ENCODE assay signal across 30 mouse cellular contexts in the genomic region with DNA sequence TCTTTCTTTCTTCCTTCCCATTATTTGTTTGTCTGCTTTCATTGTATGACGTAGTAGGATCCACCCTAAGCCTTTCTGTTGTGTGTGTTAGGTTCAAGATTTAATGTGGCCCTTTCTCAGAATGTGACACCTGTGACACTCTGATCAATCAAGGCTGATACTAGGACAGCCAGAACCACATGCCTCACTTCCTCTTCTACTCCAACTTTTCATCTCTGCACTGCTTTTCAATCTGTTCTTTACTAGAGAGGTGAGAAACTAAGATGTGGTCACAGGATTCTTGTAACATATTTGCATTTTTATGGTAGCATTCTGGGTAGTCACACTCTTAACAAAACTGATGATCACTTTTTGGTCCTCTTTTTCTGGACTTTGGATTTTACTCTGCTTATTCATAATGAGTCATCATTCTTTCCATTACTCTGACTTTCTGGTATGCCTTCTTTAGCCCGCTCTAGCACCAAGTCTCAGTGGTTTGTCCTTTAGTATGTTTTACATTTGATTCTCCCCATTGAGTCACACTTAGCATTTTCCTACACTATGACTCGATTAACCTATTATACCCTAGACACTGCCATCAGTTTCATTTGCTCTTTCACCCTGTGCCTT.
DNase-seq lines count a peak whose midpoint lies in the region; ATAC-seq and TF ChIP-seq lines count a peak whose summit lies in the region.
"Had no signal": no experiment of that assay in that cellular context is flagged by ENCODE, and none has a peak within 500 bp of the region (broad histone marks: within the 10 kb centered on the region; RNA-seq: fewer than 3 reads in every experiment).

No protein-coding gene starts in this region.

- no peaks in the 10 kb centered on the region for H3K4me1 ChIP-seq in kidney, embryonic 16.5 days (ENCODE audit: insufficient read depth, low read length)
- peaks cover 14 to 54% of the 10 kb centered on the region in 2 experiments for H3K4me1 ChIP-seq in CH12.LX (ENCODE audit: control insufficient read depth in 1 of 2, insufficient read depth in 2 of 2)
- H3K4me1 ChIP-seq in embryonic fibroblast, embryonic 13.5 days (ENCODE audit: control insufficient read depth, insufficient read depth, low read length): peaks cover 10% of the 10 kb centered on the region
- H3K4me1 ChIP-seq: forebrain, embryonic 10.5 days; hindbrain, embryonic 13.5 days; liver, embryonic 12.5 days; midbrain, embryonic 13.5 days; neural tube, embryonic 15.5 days had no signal

- H3K9ac ChIP-seq in kidney, embryonic 16.5 days (replicated peaks; ENCODE audit: low read length): no peak overlapping the region
- H3K9ac ChIP-seq in CH12.LX (ENCODE audit: insufficient read depth, low read depth): peak overlapping the region; percentile 66
- H3K9ac ChIP-seq: heart, embryonic 12.5 days; hindbrain, embryonic 13.5 days; liver, embryonic 12.5 days; liver, postnatal 0 days; midbrain, embryonic 13.5 days; neural tube, embryonic 15.5 days had no signal

- H3K79me2 ChIP-seq in CH12.LX (replicated peaks; ENCODE audit: control insufficient read depth, extremely low read depth, insufficient read depth, poor library complexity, severe bottlenecking): no peaks in the 10 kb centered on the region

- H3K36me3 ChIP-seq in kidney, embryonic 16.5 days (ENCODE audit: insufficient read depth, low read length): peaks cover 18% of the 10 kb centered on the region
- peaks cover 26 to 38% of the 10 kb centered on the region in 2 experiments for H3K36me3 ChIP-seq in CH12.LX (replicated peaks in 1 of 2; ENCODE audit: control insufficient read depth in 1 of 2, insufficient read depth in 1 of 2, low read length in 1 of 2)
- H3K36me3 ChIP-seq in splenic B cell, adult 2 months (ENCODE audit: control insufficient read depth, insufficient read depth, low read length, poor library complexity, severe bottlenecking): no peaks in the 10 kb centered on the region
- H3K36me3 ChIP-seq: forebrain, embryonic 10.5 days; hindbrain, embryonic 13.5 days; liver, embryonic 12.5 days; midbrain, embryonic 13.5 days had no signal

- in situ Hi-C loops in CH12.LX (cut with MboI; ENCODE audit: low pct_ligation_motif_present, low pct_unique_long_range_greater_than_20kb, low sequenced_read_pairs): no loop called here

- no peak overlapping the region for H3K4me3 ChIP-seq in kidney, embryonic 16.5 days (ENCODE audit: low read length)
- no peak overlapping the region for H3K4me3 ChIP-seq in CH12.LX (replicated peaks in 1 of 3; ENCODE audit: low read depth in 2 of 3, low read length in 2 of 3, poor library complexity in 1 of 3)
- no peak overlapping the region for H3K4me3 ChIP-seq in embryonic fibroblast, embryonic 13.5 days (ENCODE audit: insufficient read depth, low read length)
- H3K4me3 ChIP-seq: forebrain, embryonic 10.5 days; gastrocnemius, adult 2 months; heart, embryonic 12.5 days; hindbrain, embryonic 13.5 days; liver, embryonic 12.5 days; midbrain, embryonic 13.5 days; neural tube, embryonic 15.5 days had no signal

- ATAC-seq in kidney, embryonic 16.5 days (ENCODE audit: low FRiP score, low TSS enrichment): no peak
- ATAC-seq: forebrain, embryonic 16.5 days; liver, embryonic 12.5 days; liver, postnatal 0 days; midbrain, embryonic 13.5 days had no signal

- 0 out of 2 replicates have a peak, but pooled peaks have one; percentile 26 for TF ChIP-seq POLR2A in CH12.LX (IDR thresholded peaks at IDR 0.05; ENCODE audit: low read depth, low read length)
- no peak for TF ChIP-seq POLR2A in embryonic fibroblast, embryonic 13.5 days (IDR thresholded peaks at IDR 0.05; ENCODE audit: low read depth, low read length)

- TF ChIP-seq RAD21 in CH12.LX (IDR thresholded peaks at IDR 0.05; ENCODE audit: low read depth, low read length): no peak

- TF ChIP-seq CTCF in CH12.LX (conservative IDR thresholded peaks at IDR 0.05 in 1 of 2, IDR thresholded peaks at IDR 0.05 in 1 of 2; ENCODE audit: low read depth in 2 of 2, low read length in 2 of 2): no peak
- TF ChIP-seq CTCF in embryonic fibroblast, embryonic 13.5 days (IDR thresholded peaks at IDR 0.05; ENCODE audit: borderline replicate concordance, insufficient read depth, low read length): no peak

- no peaks in the 10 kb centered on the region for H3K9me3 ChIP-seq in kidney, embryonic 16.5 days (ENCODE audit: low read length)
- no peaks in the 10 kb centered on the region for H3K9me3 ChIP-seq in CH12.LX (replicated peaks; ENCODE audit: low read length)
- H3K9me3 ChIP-seq: forebrain, embryonic 10.5 days; heart, embryonic 12.5 days; hindbrain, embryonic 13.5 days; liver, embryonic 12.5 days; midbrain, embryonic 13.5 days; neural tube, embryonic 15.5 days had no signal

- peak; percentile 42 for DNase-seq in kidney, adult 9 months
- DNase-seq in CH12.LX (ENCODE audit: extremely low read depth): peak; percentile 88
- DNase-seq in splenic B cell, adult 2 months (ENCODE audit: low read depth, low spot score): peak; percentile 1
- no peak for DNase-seq in lung, postnatal 14 days
- no peak for DNase-seq in adrenal gland, adult (ENCODE audit: inconsistent age in 2 of 2, low spot score in 1 of 2)
- DNase-seq in heart, adult 9 months (ENCODE audit: low spot score in 2 of 2): no peak
- DNase-seq: adrenal gland, adult 2 months; cerebellum, adult 2 months; cerebellum, postnatal 14 days; gastrocnemius, adult 2 months; gastrocnemius, postnatal 36 days; heart, adult 18-20 months; heart, postnatal 4 days; kidney, adult 11 months; left cerebral cortex, postnatal 4 days; liver, postnatal 0 days; retina, postnatal 1 day; thymus, adult 2 months; thymus, postnatal 36 days had no signal

- H3K27me3 ChIP-seq in kidney, embryonic 16.5 days (ENCODE audit: insufficient read depth, low read length): no peaks in the 10 kb centered on the region
- H3K27me3 ChIP-seq in CH12.LX (replicated peaks): no peaks in the 10 kb centered on the region
- H3K27me3 ChIP-seq in splenic B cell, adult 2 months (ENCODE audit: control insufficient read depth, insufficient read depth, low read length, poor library complexity, severe bottlenecking): no peaks in the 10 kb centered on the region
- H3K27me3 ChIP-seq: heart, embryonic 12.5 days; hindbrain, embryonic 13.5 days; liver, embryonic 12.5 days; midbrain, embryonic 13.5 days; neural tube, embryonic 15.5 days had no signal

- 86% methylated on average over 3 of the region's 3 CpGs for WGBS in kidney, embryonic 16.5 days

- peak; percentile 100 for TF ChIP-seq EP300 in CH12.LX (IDR thresholded peaks at IDR 0.05; ENCODE audit: low read length)

- H3K27ac ChIP-seq in kidney, embryonic 16.5 days (ENCODE audit: low read length): no peak overlapping the region
- H3K27ac ChIP-seq in CH12.LX (ENCODE audit: insufficient read depth, low read depth): peak overlapping the region; percentile 82
- H3K27ac ChIP-seq in embryonic fibroblast, embryonic 13.5 days (ENCODE audit: insufficient read depth, low read length): peak overlapping the region; percentile 89
- H3K27ac ChIP-seq: forebrain, embryonic 10.5 days; gastrocnemius, adult 2 months; hindbrain, embryonic 13.5 days; kidney, postnatal 0 days; liver, embryonic 12.5 days; macrophage; midbrain, embryonic 13.5 days; neural tube, embryonic 15.5 days had no signal

- dilution Hi-C loops in CH12.LX (cut with MboI; ENCODE audit: extremely low pct_ligation_motif_present, extremely low pct_unique_long_range_greater_than_20kb, low sequenced_read_pairs): no loop called here

- no peak overlapping the region for H3K4me2 ChIP-seq in kidney, embryonic 16.5 days (replicated peaks; ENCODE audit: low read depth, low read length)
- peak overlapping the region; percentile 59 for H3K4me2 ChIP-seq in CH12.LX (ENCODE audit: insufficient read depth, low read depth, poor library complexity, severe bottlenecking)
- H3K4me2 ChIP-seq: heart, embryonic 12.5 days; hindbrain, embryonic 13.5 days; liver, embryonic 12.5 days; midbrain, embryonic 13.5 days; neural tube, embryonic 15.5 days had no signal

TF ChIP-seq in CH12.LX, 34 proteins besides CTCF, POLR2A, EP300 and RAD21 (continues in another document):
- TF ChIP-seq ZC3H11A (IDR thresholded peaks at IDR 0.05; ENCODE audit: low read depth, low read length) (no peak), RCOR1 (conservative IDR thresholded peaks at IDR 0.05; ENCODE audit: low read depth, low read length) (peak; percentile 96), BHLHE40 (IDR thresholded peaks at IDR 0.05; ENCODE audit: low read depth, low read length) (peak; percentile 96), MYC (IDR thresholded peaks at IDR 0.05; ENCODE audit: low read depth, low read length) (peak; percentile 96), E2F4 (IDR thresholded peaks at IDR 0.05; ENCODE audit: insufficient replicate concordance, low read depth, low read length) (0 out of 2 replicates have a peak, but pooled peaks have one; percentile 83), NELFE (IDR thresholded peaks at IDR 0.05; ENCODE audit: low read depth, low read length) (peak; percentile 67), GABPA (IDR thresholded peaks at IDR 0.05; ENCODE audit: insufficient replicate concordance, low read depth, low read length) (no peak), MAX (IDR thresholded peaks at IDR 0.05; ENCODE audit: low read length) (peak; percentile 94), ETS1 (conservative IDR thresholded peaks at IDR 0.05; ENCODE audit: low read depth, low read length) (peak; percentile 99), MAZ (IDR thresholded peaks at IDR 0.05; ENCODE audit: low read depth, low read length) (peak; percentile 78), JUN (IDR thresholded peaks at IDR 0.05; ENCODE audit: insufficient read depth, low read depth, low read length) (peak; percentile 100), UBTF (IDR thresholded peaks at IDR 0.05; ENCODE audit: low read depth, low read length) (peak; percentile 37; the same call in 1 of the 2 replicates), PAX5 (IDR thresholded peaks at IDR 0.05; ENCODE audit: low read length) (no peak), SMC3 (IDR thresholded peaks at IDR 0.05; ENCODE audit: low read depth, low read length) (peak; percentile 27; the same call in 1 of the 2 replicates), CHD1 (IDR thresholded peaks at IDR 0.05; ENCODE audit: low read depth, low read length) (no peak), TCF12 (IDR thresholded peaks at IDR 0.05; ENCODE audit: low read depth, low read length) (peak; percentile 88; the same call in 1 of the 2 replicates), TBP (conservative IDR thresholded peaks at IDR 0.05; ENCODE audit: low read depth, low read length) (peak; percentile 84; the same call in 1 of the 2 replicates), KAT2A (IDR thresholded peaks at IDR 0.05; ENCODE audit: insufficient replicate concordance, low read length) (0 out of 2 replicates have a peak, but pooled peaks have one; percentile 50), USF1 (IDR thresholded peaks at IDR 0.05; ENCODE audit: low read depth, low read length) (no peak), MXI1 (IDR thresholded peaks at IDR 0.05; ENCODE audit: low read depth, low read length) (peak; percentile 99), POLR2AphosphoS2 (IDR thresholded peaks at IDR 0.05; ENCODE audit: low read depth, low read length) (0 out of 2 replicates have a peak, but pooled peaks have one; percentile 46), IRF4 (IDR thresholded peaks at IDR 0.05; ENCODE audit: low read depth, low read length) (peak; percentile 99)

Comparison
In these comparisons a context has a peak if more than half of its experiments do, and no peak if none do; other contexts are left out.
1. DNase-seq: peak in kidney, adult 9 months (single experiment), CH12.LX (single experiment) and splenic B cell, adult 2 months (single experiment); none in lung, postnatal 14 days (single experiment), adrenal gland, adult (0 of 2) and heart, adult 9 months (0 of 2).